Mouse (Mus musculus): ENCODE results near the gene Bbox1. TPM values are rescaled to one million over a fixed set of nuclear protein-coding genes. Genes with fewer than 3 reads are reported as not detected.

Bbox1 gene
- polyA plus RNA-seq, 1 experiment from 2014 or later: 0.04 TPM

DNA sequence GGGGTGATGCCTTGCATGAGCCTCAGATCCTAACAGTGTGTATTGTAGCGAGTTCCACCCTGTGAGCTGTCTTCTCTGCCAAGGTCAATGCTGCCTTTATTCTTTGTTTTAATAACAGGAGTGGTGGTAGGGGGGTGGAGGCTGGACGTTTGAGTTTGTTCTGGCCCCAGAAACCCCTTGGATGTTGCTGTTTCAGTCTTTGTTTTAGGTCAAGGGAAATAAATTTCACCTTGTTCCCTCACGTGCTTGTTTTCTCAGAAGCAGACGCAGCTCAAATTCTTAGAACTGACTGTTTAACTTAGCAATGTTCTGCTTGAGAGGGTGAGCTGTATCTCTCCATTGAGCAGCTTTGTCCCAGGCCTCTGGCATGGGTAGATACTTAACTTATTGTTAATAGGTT is 87.9 kb downstream of the Bbox1 start:
- DNase-seq (ENCODE audit: low spot score) (no peak), ATAC-seq (no peak)
- no peak overlapping the region for H3K4me3 ChIP-seq (ENCODE audit: low read depth, low read length)
- H3K4me2 ChIP-seq (ENCODE audit: low read length): no peak overlapping the region
- 56% methylated on average over 4 of the region's 4 CpGs for WGBS
- H3K9me3 ChIP-seq (replicated peaks; ENCODE audit: control insufficient read depth, low read length): no peaks in the 10 kb centered on the region
- no peak overlapping the region for H3K9ac ChIP-seq (ENCODE audit: low read length)
- H3K27ac ChIP-seq (ENCODE audit: low read depth, low read length): no peak overlapping the region
- H3K27me3 ChIP-seq (replicated peaks; ENCODE audit: control insufficient read depth, insufficient read depth, low read length): no peaks in the 10 kb centered on the region
- H3K4me1 ChIP-seq (ENCODE audit: control insufficient read depth, insufficient read depth, low read length): no peaks in the 10 kb centered on the region
- no peaks in the 10 kb centered on the region for H3K36me3 ChIP-seq (ENCODE audit: control insufficient read depth, insufficient read depth, low read length)

DNA sequence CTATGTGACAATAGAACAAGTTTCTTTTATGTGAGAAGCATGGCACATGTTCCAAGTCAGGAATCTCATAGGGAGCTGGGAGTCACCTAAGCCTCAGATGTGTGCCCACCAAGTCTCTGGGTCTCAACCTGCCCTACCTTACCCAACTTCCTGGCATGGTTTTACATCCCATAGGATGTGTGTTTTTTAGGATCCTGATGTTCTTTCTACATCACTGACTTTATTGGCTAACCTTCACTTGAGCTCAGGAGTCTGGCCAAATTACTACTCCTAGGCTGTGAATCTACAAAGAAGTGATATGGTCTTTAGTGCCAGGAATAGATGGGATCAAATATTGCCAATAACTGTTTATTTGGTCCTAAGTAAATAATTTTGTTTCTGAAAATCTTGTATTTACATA is 88.4 kb downstream of the Bbox1 start:
- no peak for DNase-seq (ENCODE audit: low spot score)
- Histone ChIP-seq H3K4me1 (ENCODE audit: control insufficient read depth, insufficient read depth, low read length) (no peaks in the 10 kb centered on the region), H3K27ac (ENCODE audit: low read depth, low read length) (no peak overlapping the region), H3K36me3 (ENCODE audit: control insufficient read depth, insufficient read depth, low read length) (no peaks in the 10 kb centered on the region), H3K9me3 (replicated peaks; ENCODE audit: control insufficient read depth, low read length) (no peaks in the 10 kb centered on the region), H3K9ac (ENCODE audit: low read length) (no peak overlapping the region), H3K4me2 (ENCODE audit: low read length) (no peak overlapping the region), H3K27me3 (replicated peaks; ENCODE audit: control insufficient read depth, insufficient read depth, low read length) (no peaks in the 10 kb centered on the region), H3K4me3 (ENCODE audit: low read depth, low read length) (no peak overlapping the region)
- ATAC-seq: no peak

DNA sequence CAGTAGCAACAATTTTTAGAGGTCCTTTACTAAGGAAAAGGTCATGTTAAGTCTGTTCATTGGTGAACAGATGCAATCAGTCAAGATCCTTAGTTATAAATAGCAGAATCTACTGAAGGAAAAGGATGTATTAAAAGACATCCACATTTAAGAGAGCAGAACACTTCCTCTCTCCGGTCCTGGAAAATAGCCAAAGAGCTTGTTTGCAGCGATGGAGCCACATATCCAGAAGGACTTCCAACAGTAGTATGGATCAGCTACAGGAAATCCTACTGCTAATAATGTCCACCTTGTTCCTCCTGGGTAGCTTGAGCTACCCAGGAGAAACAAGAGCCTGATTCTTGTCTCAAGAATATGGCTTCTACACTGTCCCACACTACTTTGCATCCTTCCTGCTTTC is 91.6 kb downstream of the Bbox1 start:
- Histone ChIP-seq H3K36me3 (ENCODE audit: control insufficient read depth, insufficient read depth, low read length) (no peaks in the 10 kb centered on the region), H3K27me3 (replicated peaks; ENCODE audit: control insufficient read depth, insufficient read depth, low read length) (no peaks in the 10 kb centered on the region), H3K4me3 (ENCODE audit: low read depth, low read length) (no peak overlapping the region), H3K9me3 (replicated peaks; ENCODE audit: control insufficient read depth, low read length) (no peaks in the 10 kb centered on the region), H3K9ac (ENCODE audit: low read length) (no peak overlapping the region), H3K4me1 (ENCODE audit: control insufficient read depth, insufficient read depth, low read length) (no peaks in the 10 kb centered on the region), H3K4me2 (ENCODE audit: low read length) (no peak overlapping the region), H3K27ac (ENCODE audit: low read depth, low read length) (no peak overlapping the region)
- 88% methylated on average over 2 of the region's 2 CpGs for WGBS
- ATAC-seq (no peak), DNase-seq (ENCODE audit: low spot score) (no peak)

DNA sequence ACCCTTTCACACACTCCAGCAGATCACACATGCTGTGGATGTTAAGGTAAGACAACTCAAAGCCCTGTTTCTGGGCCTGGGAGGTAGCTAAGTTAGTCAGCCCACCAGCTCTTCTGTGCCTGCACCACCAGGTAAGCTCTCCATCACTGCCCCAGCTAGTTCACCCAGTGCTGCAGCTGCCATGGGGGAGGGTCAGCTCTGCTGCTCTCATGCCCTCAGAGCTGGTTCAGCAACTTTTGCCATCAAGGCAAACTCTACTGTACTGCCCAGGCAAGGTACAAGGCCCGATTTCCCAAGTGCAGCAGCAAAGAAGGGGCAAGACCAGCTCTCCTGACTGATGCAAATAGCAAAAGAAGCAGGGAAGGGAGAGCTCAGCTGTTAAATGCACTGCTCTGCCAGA is 93.9 kb downstream of the Bbox1 start:
- no peak for ATAC-seq
- H3K4me1 ChIP-seq (ENCODE audit: control insufficient read depth, insufficient read depth, low read length): no peaks in the 10 kb centered on the region

DNA sequence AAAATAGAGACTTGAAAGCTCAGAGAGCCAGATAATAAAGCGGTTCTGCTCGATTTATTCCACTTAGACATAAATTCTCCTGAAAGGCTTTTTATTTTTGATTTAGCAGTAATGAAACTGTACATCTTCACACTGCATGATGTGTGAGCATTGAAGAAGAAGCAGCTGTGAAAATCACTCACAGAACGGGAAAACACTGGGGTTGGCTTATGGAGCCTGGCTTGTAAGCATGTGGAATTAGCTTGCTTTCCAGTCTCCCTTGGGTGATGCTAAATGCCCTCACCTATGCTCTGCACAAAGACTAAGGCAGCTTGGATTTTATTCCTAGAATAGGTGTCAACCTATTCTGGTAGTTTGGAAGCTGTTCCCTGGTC is 98.7 kb downstream of the Bbox1 start:
- ATAC-seq: no peak
- H3K4me2 ChIP-seq (ENCODE audit: low read length): no peak overlapping the region
- H3K9me3 ChIP-seq (replicated peaks; ENCODE audit: control insufficient read depth, low read length): no peaks in the 10 kb centered on the region
- no peak overlapping the region for H3K9ac ChIP-seq (ENCODE audit: low read length)
- H3K4me1 ChIP-seq (ENCODE audit: control insufficient read depth, insufficient read depth, low read length): no peaks in the 10 kb centered on the region
- no peak overlapping the region for H3K27ac ChIP-seq (ENCODE audit: low read depth, low read length)
- no peaks in the 10 kb centered on the region for H3K36me3 ChIP-seq (ENCODE audit: control insufficient read depth, insufficient read depth, low read length)
- no peak for DNase-seq (ENCODE audit: low spot score)
- no peak overlapping the region for H3K4me3 ChIP-seq (ENCODE audit: low read depth, low read length)
- WGBS: 75% methylated on average over 3 of the region's 3 CpGs
- H3K27me3 ChIP-seq (replicated peaks; ENCODE audit: control insufficient read depth, insufficient read depth, low read length): no peaks in the 10 kb centered on the region

More for the DNA sequence above, 93.9 kb downstream of the Bbox1 start:
- no peaks in the 10 kb centered on the region for H3K27me3 ChIP-seq (replicated peaks; ENCODE audit: control insufficient read depth, insufficient read depth, low read length)
- no peaks in the 10 kb centered on the region for H3K36me3 ChIP-seq (ENCODE audit: control insufficient read depth, insufficient read depth, low read length)
- H3K9ac ChIP-seq (ENCODE audit: low read length): no peak overlapping the region
- 86% methylated on average over 1 of the region's 1 CpGs for WGBS
- H3K9me3 ChIP-seq (replicated peaks; ENCODE audit: control insufficient read depth, low read length): no peaks in the 10 kb centered on the region
- H3K27ac ChIP-seq (ENCODE audit: low read depth, low read length): no peak overlapping the region
- no peak overlapping the region for H3K4me3 ChIP-seq (ENCODE audit: low read depth, low read length)
- no peak for DNase-seq (ENCODE audit: low spot score)
- no peak overlapping the region for H3K4me2 ChIP-seq (ENCODE audit: low read length)

DNA sequence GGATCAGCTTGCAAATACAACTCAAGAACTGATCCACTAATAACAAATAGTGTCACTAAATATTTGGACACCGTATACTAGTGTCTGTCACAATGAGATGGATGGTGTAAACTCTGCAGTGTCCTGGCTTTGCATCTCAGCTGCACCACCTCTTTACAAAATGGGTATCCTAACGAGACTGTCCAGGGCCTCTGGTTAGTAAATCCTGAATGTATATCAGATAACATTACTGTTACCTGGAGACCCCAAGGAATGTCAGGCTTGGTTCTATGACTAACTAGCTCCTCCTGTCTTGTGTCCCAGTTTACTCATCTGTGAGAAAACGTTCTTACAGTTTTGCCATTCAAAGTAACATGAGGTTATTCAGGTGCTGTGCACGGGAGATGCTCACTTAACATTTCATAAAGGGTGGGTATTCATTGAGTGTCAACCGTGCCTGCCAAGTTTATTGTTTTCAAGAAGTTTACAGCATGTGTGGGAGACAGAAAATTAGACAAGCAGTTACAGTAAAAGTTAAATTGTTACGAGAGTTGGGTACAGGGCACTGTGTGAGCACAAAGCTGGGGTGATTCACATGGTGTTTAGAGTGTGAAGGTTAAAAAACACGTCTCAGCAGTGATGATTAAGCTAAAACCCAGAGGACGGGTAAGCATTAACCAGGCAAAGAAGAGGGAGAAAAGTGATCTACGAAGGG is 99.2 kb downstream of the Bbox1 start:
- 50% methylated on average over 9 of the region's 9 CpGs for WGBS
- Histone ChIP-seq H3K4me2 (ENCODE audit: low read length) (no peak overlapping the region), H3K9ac (ENCODE audit: low read length) (no peak overlapping the region), H3K27me3 (replicated peaks; ENCODE audit: control insufficient read depth, insufficient read depth, low read length) (no peaks in the 10 kb centered on the region), H3K9me3 (replicated peaks; ENCODE audit: control insufficient read depth, low read length) (no peaks in the 10 kb centered on the region), H3K36me3 (ENCODE audit: control insufficient read depth, insufficient read depth, low read length) (no peaks in the 10 kb centered on the region), H3K27ac (ENCODE audit: low read depth, low read length) (no peak overlapping the region), H3K4me3 (ENCODE audit: low read depth, low read length) (no peak overlapping the region), H3K4me1 (ENCODE audit: control insufficient read depth, insufficient read depth, low read length) (no peaks in the 10 kb centered on the region)
- DNase-seq (ENCODE audit: low spot score): no peak
- no peak for ATAC-seq

DNA sequence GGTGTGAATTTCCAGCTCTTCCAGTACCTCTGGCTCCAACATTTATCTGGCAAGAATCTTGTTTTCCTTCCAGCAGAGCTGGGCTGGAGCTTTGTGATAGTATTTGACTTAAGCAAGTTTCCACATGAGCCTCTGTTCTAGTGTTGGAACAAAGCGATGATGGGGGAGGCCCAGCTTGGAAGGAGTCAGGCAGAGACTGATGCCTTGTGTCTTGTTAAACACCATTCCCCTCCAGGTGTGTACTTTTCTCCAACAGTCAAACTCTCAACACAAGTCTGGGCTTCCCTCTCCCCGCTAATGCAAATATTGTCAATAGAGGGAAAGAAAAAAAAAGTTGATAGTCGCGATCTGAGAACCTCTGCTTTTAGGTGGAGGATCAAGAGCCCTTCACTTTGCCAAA is 100.1 kb downstream of the Bbox1 start:
- no peaks in the 10 kb centered on the region for H3K27me3 ChIP-seq (replicated peaks; ENCODE audit: control insufficient read depth, insufficient read depth, low read length)
- DNase-seq (ENCODE audit: low spot score): no peak
- H3K9ac ChIP-seq (ENCODE audit: low read length): no peak overlapping the region
- H3K4me3 ChIP-seq (ENCODE audit: low read depth, low read length): no peak overlapping the region
- no peaks in the 10 kb centered on the region for H3K36me3 ChIP-seq (ENCODE audit: control insufficient read depth, insufficient read depth, low read length)
- WGBS: 94% methylated on average over 4 of the region's 4 CpGs
- H3K4me2 ChIP-seq (ENCODE audit: low read length): no peak overlapping the region
- no peaks in the 10 kb centered on the region for H3K4me1 ChIP-seq (ENCODE audit: control insufficient read depth, insufficient read depth, low read length)
- no peak overlapping the region for H3K27ac ChIP-seq (ENCODE audit: low read depth, low read length)
- H3K9me3 ChIP-seq (replicated peaks; ENCODE audit: control insufficient read depth, low read length): no peaks in the 10 kb centered on the region
- no peak for ATAC-seq

Other genes starting within 250 kb of the Bbox1 start
- 1.4 and 2.4 TPM in 2 replicates for gene Fibin, start 48.6 kb upstream of the Bbox1 start, polyA plus RNA-seq (2014; fragmentation: Nextera tagmentation; extraction: Ambion mirVana)